Mouse (Mus musculus): Measurements from ENCODE around the gene Sdk2. TPM values are rescaled to one million over a fixed set of nuclear protein-coding genes. Genes with fewer than 3 reads are reported as not detected.

Gene Sdk2
- polyA plus RNA-seq, 1 experiment from 2014 or later: 0.39 TPM

GRCm38 (mm10) chr11:113773191-113773590 lies 293.7 kb downstream of the Sdk2 start:
- 80% methylated on average over 5 of the region's 5 CpGs for WGBS (ENCODE audit: insufficient replicate concordance)
- ATAC-seq (ENCODE audit: low read depth): no peak

GRCm38 (mm10) chr11:113771187-113771586 lies 295.7 kb downstream of the Sdk2 start:
- ATAC-seq (ENCODE audit: low read depth): no peak
- H3K9ac ChIP-seq: no peak overlapping the region
- no peak overlapping the region for H3K27ac ChIP-seq
- no peak overlapping the region for H3K4me3 ChIP-seq (replicated peaks)
- peaks cover 12% of the 10 kb centered on the region for H3K27me3 ChIP-seq
- H3K4me2 ChIP-seq: no peak overlapping the region
- H3K36me3 ChIP-seq: no peaks in the 10 kb centered on the region
- H3K9me3 ChIP-seq (replicated peaks): no peaks in the 10 kb centered on the region
- DNase-seq: no peak
- peaks cover 13% of the 10 kb centered on the region for H3K4me1 ChIP-seq (replicated peaks)
- 84% methylated on average over 13 of the region's 13 CpGs for WGBS (ENCODE audit: insufficient replicate concordance)

More at GRCm38 (mm10) chr11:113773191-113773590, 293.7 kb downstream of the Sdk2 start:
- H3K4me3 ChIP-seq (replicated peaks): no peak overlapping the region
- H3K27me3 ChIP-seq: peaks cover 12% of the 10 kb centered on the region; the same call in 1 of the 2 replicates
- no peaks in the 10 kb centered on the region for H3K36me3 ChIP-seq
- no peaks in the 10 kb centered on the region for H3K9me3 ChIP-seq (replicated peaks)
- H3K27ac ChIP-seq: no peak overlapping the region
- no peak for DNase-seq
- H3K9ac ChIP-seq: no peak overlapping the region
- H3K4me1 ChIP-seq (replicated peaks): peaks cover 17% of the 10 kb centered on the region
- no peak overlapping the region for H3K4me2 ChIP-seq

- ATAC-seq (ENCODE audit: low read depth): no peak
- WGBS (ENCODE audit: insufficient replicate concordance): 52% methylated on average over 3 of the region's 3 CpGs
- no peak for DNase-seq
Observed at GRCm38 (mm10) chr11:113768356-113768755, 298.5 kb downstream of the Sdk2 start.

GRCm38 (mm10) chr11:113767285-113767684 lies 299.6 kb downstream of the Sdk2 start:
- WGBS (ENCODE audit: insufficient replicate concordance): 54% methylated on average over 8 of the region's 8 CpGs
- no peak overlapping the region for H3K9ac ChIP-seq

More at GRCm38 (mm10) chr11:113768356-113768755, 298.5 kb downstream of the Sdk2 start:
- H3K36me3 ChIP-seq: no peaks in the 10 kb centered on the region
- H3K27me3 ChIP-seq: peaks cover 12% of the 10 kb centered on the region
- no peak overlapping the region for H3K4me3 ChIP-seq (replicated peaks)
- no peaks in the 10 kb centered on the region for H3K9me3 ChIP-seq (replicated peaks)
- H3K4me1 ChIP-seq (replicated peaks): peaks cover 36% of the 10 kb centered on the region
- no peak overlapping the region for H3K9ac ChIP-seq
- H3K27ac ChIP-seq: no peak overlapping the region
- no peak overlapping the region for H3K4me2 ChIP-seq

DNA sequence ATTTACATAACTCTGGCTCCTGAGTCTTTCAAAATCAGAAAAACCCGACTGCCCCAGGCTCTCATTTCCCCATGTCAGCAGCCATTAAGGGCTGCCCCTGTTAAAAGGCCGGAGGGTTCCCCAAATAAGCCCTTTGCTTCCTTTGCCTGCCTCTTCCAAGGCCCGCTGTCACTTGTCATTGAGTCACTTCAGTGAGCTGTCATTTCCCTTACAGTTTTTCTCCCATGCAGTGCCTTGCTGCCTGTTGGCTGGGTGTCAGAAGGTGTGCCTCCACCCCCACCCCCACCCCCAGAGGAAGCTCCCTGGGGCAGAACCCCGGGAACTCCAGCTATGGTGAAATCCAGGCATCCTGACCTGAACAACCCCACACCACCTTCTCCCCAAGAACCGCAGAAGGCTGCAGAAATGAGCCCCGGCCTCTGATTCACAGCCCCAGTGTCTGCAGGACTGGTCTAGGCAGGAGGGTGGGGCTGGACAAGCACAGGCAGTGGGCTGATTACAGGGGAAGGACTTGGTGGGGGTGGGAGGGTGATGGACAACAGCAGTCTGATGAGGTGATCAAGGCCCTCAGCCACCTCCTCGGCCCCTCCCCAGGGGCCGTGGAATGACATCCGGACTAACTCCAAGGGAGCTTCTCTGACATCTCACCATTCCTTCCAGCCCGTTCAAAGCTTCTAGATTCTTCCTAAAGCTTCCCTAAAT lies 300.4 kb downstream of the Sdk2 start:
- Histone ChIP-seq H3K9me3 (replicated peaks) (no peaks in the 10 kb centered on the region), H3K4me2 (no peak overlapping the region), H3K27ac (no peak overlapping the region), H3K36me3 (no peaks in the 10 kb centered on the region), H3K9ac (no peak overlapping the region), H3K4me1 (replicated peaks) (peaks cover 39% of the 10 kb centered on the region), H3K27me3 (peaks cover 14% of the 10 kb centered on the region), H3K4me3 (replicated peaks) (no peak overlapping the region)
- peak; percentile 33; the same call in 1 of the 2 replicates for ATAC-seq (ENCODE audit: low read depth)
- DNase-seq: no peak
- WGBS (ENCODE audit: insufficient replicate concordance): 39% methylated on average over 10 of the region's 10 CpGs

More at GRCm38 (mm10) chr11:113767285-113767684, 299.6 kb downstream of the Sdk2 start:
- peaks cover 39% of the 10 kb centered on the region for H3K4me1 ChIP-seq (replicated peaks)
- ATAC-seq (ENCODE audit: low read depth): no peak
- DNase-seq: no peak
- no peaks in the 10 kb centered on the region for H3K9me3 ChIP-seq (replicated peaks)
- H3K4me3 ChIP-seq (replicated peaks): no peak overlapping the region
- no peak overlapping the region for H3K4me2 ChIP-seq
- peaks cover 12% of the 10 kb centered on the region for H3K27me3 ChIP-seq
- no peaks in the 10 kb centered on the region for H3K36me3 ChIP-seq
- no peak overlapping the region for H3K27ac ChIP-seq

- H3K4me3 ChIP-seq (replicated peaks): no peak overlapping the region
- no peak overlapping the region for H3K4me2 ChIP-seq
- DNase-seq (no peak), ATAC-seq (ENCODE audit: low read depth) (peak; percentile 82)
- H3K4me1 ChIP-seq (replicated peaks): peaks cover 39% of the 10 kb centered on the region
- H3K27ac ChIP-seq: no peak overlapping the region
- no peak overlapping the region for H3K9ac ChIP-seq
- no peaks in the 10 kb centered on the region for H3K9me3 ChIP-seq (replicated peaks)
- WGBS (ENCODE audit: insufficient replicate concordance): 57% methylated on average over 6 of the region's 6 CpGs
- no peaks in the 10 kb centered on the region for H3K36me3 ChIP-seq
- H3K27me3 ChIP-seq: peaks cover 13% of the 10 kb centered on the region
Observed at GRCm38 (mm10) chr11:113764132-113764849, 302.6 kb downstream of the Sdk2 start.

DNA sequence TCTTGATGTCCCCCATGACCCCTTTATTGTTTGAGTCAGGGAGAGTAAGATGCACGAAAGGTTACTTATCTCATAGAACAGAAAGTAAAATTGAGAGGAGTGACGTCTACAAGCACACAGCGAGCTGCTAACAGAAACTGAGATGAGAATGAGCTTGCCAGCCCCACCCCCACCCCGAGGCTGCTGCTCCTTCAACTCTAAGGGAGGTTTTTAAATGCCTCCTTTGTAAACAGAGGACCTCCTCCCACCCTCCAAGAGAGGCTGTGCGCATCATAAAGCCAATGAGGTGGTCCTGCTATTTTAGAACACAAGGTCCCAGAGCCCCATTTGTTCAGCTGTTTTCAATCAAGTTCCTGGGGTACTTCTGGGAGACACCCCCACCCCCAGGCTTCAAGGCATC lies 303.4 kb downstream of the Sdk2 start:
- no peaks in the 10 kb centered on the region for H3K36me3 ChIP-seq
- WGBS (ENCODE audit: insufficient replicate concordance): 18% methylated on average over 5 of the region's 5 CpGs
- no peak overlapping the region for H3K4me2 ChIP-seq
- ATAC-seq (ENCODE audit: low read depth): no peak
- H3K27me3 ChIP-seq: peaks cover 11% of the 10 kb centered on the region
- no peaks in the 10 kb centered on the region for H3K9me3 ChIP-seq (replicated peaks)
- no peak overlapping the region for H3K27ac ChIP-seq
- no peak for DNase-seq
- no peak overlapping the region for H3K4me3 ChIP-seq (replicated peaks)
- no peak overlapping the region for H3K9ac ChIP-seq
- H3K4me1 ChIP-seq (replicated peaks): peaks cover 39% of the 10 kb centered on the region

DNA sequence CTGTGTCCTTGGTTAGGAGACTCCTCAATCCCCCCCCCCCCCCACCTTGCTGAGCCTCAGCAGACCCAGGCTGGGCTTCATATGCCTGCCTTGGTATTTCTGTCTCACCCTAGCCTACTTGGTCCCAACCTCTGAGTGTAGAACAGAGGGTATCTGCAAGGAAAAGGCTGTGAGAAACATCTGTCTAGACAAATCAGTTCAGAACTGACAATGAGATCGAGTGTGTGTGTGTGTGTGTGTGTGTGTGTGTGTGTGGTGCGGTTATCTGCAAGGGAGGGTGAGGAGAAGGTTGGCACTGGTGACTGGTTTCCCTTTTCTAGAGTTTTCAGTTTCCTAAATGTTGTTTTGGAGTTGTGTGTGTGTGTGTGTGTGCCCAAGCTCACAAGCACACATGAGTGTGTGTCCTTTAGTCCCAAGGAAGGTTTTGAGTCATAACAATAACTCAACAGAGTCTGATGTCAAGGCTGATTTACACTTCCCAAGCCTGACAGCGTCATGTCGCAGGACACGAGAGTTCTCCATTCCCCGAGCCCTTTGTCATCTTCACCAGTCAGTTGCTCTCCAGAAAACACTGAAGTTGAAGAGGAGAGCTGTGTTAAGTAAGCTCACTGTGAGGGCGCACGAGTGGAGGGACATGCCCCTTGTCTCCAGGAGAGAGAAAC lies 304.6 kb downstream of the Sdk2 start:
- Histone ChIP-seq H3K9ac (no peak overlapping the region), H3K27me3 (peaks cover 11% of the 10 kb centered on the region), H3K27ac (no peak overlapping the region), H3K9me3 (replicated peaks) (no peaks in the 10 kb centered on the region), H3K36me3 (no peaks in the 10 kb centered on the region), H3K4me1 (replicated peaks) (peaks cover 37% of the 10 kb centered on the region), H3K4me3 (replicated peaks) (no peak overlapping the region), H3K4me2 (no peak overlapping the region)
- WGBS (ENCODE audit: insufficient replicate concordance): 64% methylated on average over 8 of the region's 8 CpGs
- DNase-seq (no peak), ATAC-seq (ENCODE audit: low read depth) (no peak)

DNA sequence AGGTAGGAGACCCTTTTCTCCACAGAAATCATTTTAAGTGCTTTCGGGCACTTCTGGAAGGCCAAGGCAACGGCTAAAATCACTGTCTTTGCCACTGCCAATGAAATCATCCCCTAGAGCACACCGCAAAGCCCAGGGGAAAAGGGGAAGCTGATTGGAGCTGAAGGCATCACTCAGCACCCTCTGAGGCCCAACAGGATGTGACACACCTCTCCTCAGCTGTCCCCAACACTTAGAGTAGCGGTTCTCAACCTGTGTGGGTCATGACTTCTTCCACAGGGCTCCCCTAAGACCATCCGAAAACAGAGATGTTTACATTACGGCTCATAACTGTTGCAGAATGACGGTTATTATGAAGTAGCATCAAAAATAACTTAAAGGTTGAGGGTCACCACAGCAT lies 305.2 kb downstream of the Sdk2 start:
- H3K4me2 ChIP-seq: no peak overlapping the region
- no peaks in the 10 kb centered on the region for H3K36me3 ChIP-seq
- no peak for DNase-seq
- peaks cover 31% of the 10 kb centered on the region for H3K4me1 ChIP-seq (replicated peaks)
- no peak overlapping the region for H3K4me3 ChIP-seq (replicated peaks)
- no peak overlapping the region for H3K27ac ChIP-seq
- H3K27me3 ChIP-seq: peaks cover 11% of the 10 kb centered on the region
- H3K9me3 ChIP-seq (replicated peaks): no peaks in the 10 kb centered on the region
- no peak overlapping the region for H3K9ac ChIP-seq
- no peak for ATAC-seq (ENCODE audit: low read depth)
- WGBS (ENCODE audit: insufficient replicate concordance): 59% methylated on average over 7 of the region's 7 CpGs

DNA sequence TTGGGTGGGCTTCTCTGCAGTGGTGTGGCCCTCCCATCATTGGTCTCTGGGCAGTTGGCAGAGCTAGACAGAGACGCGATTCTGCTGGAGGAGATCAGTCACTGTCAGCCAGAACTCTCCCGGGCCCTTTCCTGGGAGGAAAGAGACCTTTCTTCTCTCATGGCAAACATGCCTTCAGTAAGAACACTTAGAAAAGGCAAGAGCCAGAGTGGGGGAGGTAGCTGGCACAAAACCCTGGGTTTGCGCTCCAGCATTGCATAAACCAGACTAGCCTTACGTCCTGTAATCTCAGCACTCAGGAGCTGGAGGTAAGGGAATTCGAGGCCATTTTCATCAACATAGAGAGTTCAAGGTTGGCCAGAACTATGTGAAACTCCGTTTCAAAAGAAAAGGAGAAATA lies 306.4 kb downstream of the Sdk2 start:
- H3K4me1 ChIP-seq (replicated peaks): peaks cover 22% of the 10 kb centered on the region
- DNase-seq (no peak), ATAC-seq (ENCODE audit: low read depth) (no peak)
- no peak overlapping the region for H3K4me3 ChIP-seq (replicated peaks)
- no peaks in the 10 kb centered on the region for H3K36me3 ChIP-seq
- H3K27me3 ChIP-seq: peaks cover 11% of the 10 kb centered on the region
- H3K9ac ChIP-seq: no peak overlapping the region
- H3K27ac ChIP-seq: no peak overlapping the region
- no peak overlapping the region for H3K4me2 ChIP-seq
- WGBS (ENCODE audit: insufficient replicate concordance): 61% methylated on average over 7 of the region's 7 CpGs
- no peaks in the 10 kb centered on the region for H3K9me3 ChIP-seq (replicated peaks)

GRCm38 (mm10) chr11:113758851-113759250 lies 308.0 kb downstream of the Sdk2 start:
- no peak overlapping the region for H3K4me2 ChIP-seq
- no peak overlapping the region for H3K4me3 ChIP-seq (replicated peaks)
- no peak overlapping the region for H3K27ac ChIP-seq
- DNase-seq (no peak), ATAC-seq (ENCODE audit: low read depth) (no peak)
- no peak overlapping the region for H3K9ac ChIP-seq
- no peaks in the 10 kb centered on the region for H3K9me3 ChIP-seq (replicated peaks)
- peaks cover 8% of the 10 kb centered on the region for H3K4me1 ChIP-seq (replicated peaks)
- H3K36me3 ChIP-seq: no peaks in the 10 kb centered on the region
- 79% methylated on average over 5 of the region's 5 CpGs for WGBS (ENCODE audit: insufficient replicate concordance)
- peaks cover 11% of the 10 kb centered on the region for H3K27me3 ChIP-seq
